Mouse (Mus musculus): ENCODE results near the gene Adcy5. TPM values are rescaled to one million over a fixed set of nuclear protein-coding genes. Genes with fewer than 3 reads are reported as not detected.

The Adcy5 gene
- total and polyA plus RNA-seq, 2 experiments from 2014 or later: 11.3 to 81.4 TPM

DNA sequence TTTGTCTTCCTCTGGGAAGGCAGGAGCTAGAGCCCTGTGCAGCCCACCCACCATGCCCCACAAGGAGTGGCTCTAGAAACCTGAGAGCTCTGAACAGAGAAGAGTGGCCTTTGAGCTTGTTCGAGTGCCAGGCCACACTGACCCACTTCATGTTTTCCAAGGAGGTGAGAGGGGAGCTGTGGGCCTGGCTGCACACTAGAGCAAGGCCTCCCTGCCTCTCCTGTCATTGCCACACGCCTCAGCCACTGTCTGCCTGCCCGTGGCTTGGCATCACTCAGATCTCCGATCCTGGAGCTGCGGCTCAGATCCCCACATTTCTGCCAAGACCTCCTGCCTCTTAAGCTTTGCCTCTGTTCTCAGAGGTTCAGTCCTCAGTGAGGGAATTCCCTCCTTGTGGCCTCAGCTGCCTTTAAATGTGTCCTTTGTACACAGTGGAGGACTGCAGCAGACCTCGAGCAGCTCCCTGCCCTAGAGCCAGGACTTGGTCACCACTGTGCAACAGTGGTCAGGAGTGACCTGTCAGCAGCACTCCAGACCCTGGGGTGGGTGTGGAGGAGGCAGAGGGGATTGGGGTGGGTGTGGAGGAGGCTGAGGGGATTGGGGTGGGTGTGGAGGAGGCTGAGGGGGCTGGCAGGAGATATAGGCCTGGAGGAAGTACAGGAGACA is 62.3 kb downstream of the Adcy5 start:
- peaks cover 48% of the 10 kb centered on the region for H3K4me1 ChIP-seq (ENCODE audit: control insufficient read depth, insufficient read depth)

GRCm38 (mm10) chr16:35220412-35220811 is 65.7 kb downstream of the Adcy5 start:
- Histone ChIP-seq H3K36me3 (replicated peaks; ENCODE audit: control insufficient read depth, insufficient read depth, low read length) (no peaks in the 10 kb centered on the region), H3K9ac (replicated peaks; ENCODE audit: low read depth, low read length) (no peak overlapping the region), H3K4me3 (ENCODE audit: low read depth, low read length) (no peak overlapping the region), H3K4me2 (ENCODE audit: low read depth, low read length) (no peak overlapping the region), H3K27ac (ENCODE audit: low read depth) (peak overlapping the region; percentile 22; the same call in 1 of the 2 replicates), H3K27me3 (ENCODE audit: control insufficient read depth, insufficient read depth, low read length) (no peaks in the 10 kb centered on the region), H3K4me1 (ENCODE audit: control insufficient read depth, insufficient read depth) (peaks cover 68% of the 10 kb centered on the region), H3K9me3 (replicated peaks; ENCODE audit: control insufficient read depth, low read length) (no peaks in the 10 kb centered on the region)
- ATAC-seq (ENCODE audit: insufficient read depth, low read depth) (no peak), DNase-seq (ENCODE audit: low spot score) (no peak)
- TF ChIP-seq EP300 (IDR thresholded peaks at IDR 0.05; ENCODE audit: low read depth) (no peak), CTCF (IDR thresholded peaks at IDR 0.05; ENCODE audit: low read depth) (no peak)
- 74% methylated on average over 5 of the region's 5 CpGs for WGBS

More for the DNA sequence above, 62.3 kb downstream of the Adcy5 start:
- Histone ChIP-seq H3K4me3 (ENCODE audit: low read depth, low read length) (no peak overlapping the region), H3K27me3 (ENCODE audit: control insufficient read depth, insufficient read depth, low read length) (no peaks in the 10 kb centered on the region), H3K4me2 (ENCODE audit: low read depth, low read length) (no peak overlapping the region), H3K27ac (ENCODE audit: low read depth) (peak overlapping the region; percentile 100), H3K9me3 (replicated peaks; ENCODE audit: control insufficient read depth, low read length) (no peaks in the 10 kb centered on the region), H3K9ac (replicated peaks; ENCODE audit: low read depth, low read length) (peak overlapping the region; percentile 37; the same call in 1 of the 2 replicates), H3K36me3 (replicated peaks; ENCODE audit: control insufficient read depth, insufficient read depth, low read length) (no peaks in the 10 kb centered on the region)
- DNase-seq (ENCODE audit: low spot score) (no peak), ATAC-seq (ENCODE audit: insufficient read depth, low read depth) (no peak)
- WGBS: 21% methylated on average over 6 of the region's 6 CpGs
- TF ChIP-seq CTCF (IDR thresholded peaks at IDR 0.05; ENCODE audit: low read depth) (no peak), EP300 (IDR thresholded peaks at IDR 0.05; ENCODE audit: low read depth) (no peak)

DNA sequence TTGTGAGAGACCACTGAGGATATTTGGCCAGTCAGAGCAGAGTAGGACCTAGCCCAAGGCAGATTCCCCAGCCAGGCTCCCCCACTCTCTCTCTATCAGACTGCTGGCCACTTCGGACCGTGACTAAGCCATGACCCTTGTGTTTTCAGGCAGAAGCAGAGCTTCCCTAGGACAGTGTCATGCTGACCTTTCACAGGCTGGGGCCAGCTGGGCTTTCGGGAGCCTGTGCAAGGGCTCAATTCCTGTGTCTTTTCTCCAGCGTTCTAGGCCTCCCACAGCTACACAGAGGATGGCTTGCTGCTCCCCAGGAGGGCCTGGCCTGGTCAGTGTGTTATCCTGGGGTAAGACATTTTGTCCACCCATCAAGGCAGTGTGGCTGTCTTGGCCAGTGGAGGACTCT is 66.9 kb downstream of the Adcy5 start:
- no peaks in the 10 kb centered on the region for H3K27me3 ChIP-seq (ENCODE audit: control insufficient read depth, insufficient read depth, low read length)
- H3K4me3 ChIP-seq (ENCODE audit: low read depth, low read length): no peak overlapping the region
- H3K27ac ChIP-seq (ENCODE audit: low read depth): peak overlapping the region; percentile 89
- H3K4me2 ChIP-seq (ENCODE audit: low read depth, low read length): no peak overlapping the region
- 0 out of 2 replicates have a peak overlapping the region, but pooled peaks have one; percentile 26 for H3K9ac ChIP-seq (replicated peaks; ENCODE audit: low read depth, low read length)
- 49% methylated on average over 4 of the region's 4 CpGs for WGBS
- no peaks in the 10 kb centered on the region for H3K9me3 ChIP-seq (replicated peaks; ENCODE audit: control insufficient read depth, low read length)
- peaks cover 67% of the 10 kb centered on the region for H3K4me1 ChIP-seq (ENCODE audit: control insufficient read depth, insufficient read depth)
- TF ChIP-seq EP300 (IDR thresholded peaks at IDR 0.05; ENCODE audit: low read depth) (no peak), CTCF (IDR thresholded peaks at IDR 0.05; ENCODE audit: low read depth) (no peak)
- no peaks in the 10 kb centered on the region for H3K36me3 ChIP-seq (replicated peaks; ENCODE audit: control insufficient read depth, insufficient read depth, low read length)
- no peak for DNase-seq (ENCODE audit: low spot score)
- no peak for ATAC-seq (ENCODE audit: insufficient read depth, low read depth)

- no peaks in the 10 kb centered on the region for H3K27me3 ChIP-seq (ENCODE audit: control insufficient read depth, insufficient read depth, low read length)
- H3K4me3 ChIP-seq (ENCODE audit: low read depth, low read length): no peak overlapping the region
- no peak for TF ChIP-seq EP300 (IDR thresholded peaks at IDR 0.05; ENCODE audit: low read depth)
- TF ChIP-seq CTCF (IDR thresholded peaks at IDR 0.05; ENCODE audit: low read depth): no peak
- H3K4me1 ChIP-seq (ENCODE audit: control insufficient read depth, insufficient read depth): peaks cover 78% of the 10 kb centered on the region
- no peak for DNase-seq (ENCODE audit: low spot score)
- no peaks in the 10 kb centered on the region for H3K36me3 ChIP-seq (replicated peaks; ENCODE audit: control insufficient read depth, insufficient read depth, low read length)
- peak; percentile 53 for ATAC-seq (ENCODE audit: insufficient read depth, low read depth)
- H3K4me2 ChIP-seq (ENCODE audit: low read depth, low read length): peak overlapping the region; percentile 26
- H3K27ac ChIP-seq (ENCODE audit: low read depth): peak overlapping the region; percentile 89
- 30% methylated on average over 4 of the region's 4 CpGs for WGBS
- no peaks in the 10 kb centered on the region for H3K9me3 ChIP-seq (replicated peaks; ENCODE audit: control insufficient read depth, low read length)
- peak overlapping the region; percentile 28; the same call in 1 of the 2 replicates for H3K9ac ChIP-seq (replicated peaks; ENCODE audit: low read depth, low read length)
Measured at GRCm38 (mm10) chr16:35223930-35224329, 69.3 kb downstream of the Adcy5 start.

DNA sequence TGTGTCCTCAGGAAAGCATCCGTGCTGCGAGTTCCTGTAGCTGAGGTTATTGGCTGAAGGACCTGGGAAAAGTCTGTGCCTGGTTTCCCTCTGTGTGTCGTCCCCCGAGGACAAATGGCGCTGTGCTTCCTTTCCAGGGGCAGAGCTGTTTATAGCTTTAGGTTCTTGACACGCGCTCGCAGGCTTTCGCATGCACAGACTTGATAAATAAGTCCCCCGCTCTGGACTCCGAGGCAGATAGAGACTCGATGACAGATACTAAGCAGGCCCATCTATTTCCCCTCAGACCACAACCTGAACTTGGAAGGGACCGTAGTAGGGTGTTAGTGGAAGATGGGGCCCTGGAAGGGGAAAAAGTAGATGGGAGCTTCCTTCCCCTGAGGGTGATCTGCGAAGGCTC is 70.0 kb downstream of the Adcy5 start:
- peak; percentile 79 for DNase-seq (ENCODE audit: low spot score)

More for the DNA sequence above, 70.0 kb downstream of the Adcy5 start:
- peak overlapping the region; percentile 26 for H3K4me2 ChIP-seq (ENCODE audit: low read depth, low read length)
- peak overlapping the region; percentile 89 for H3K27ac ChIP-seq (ENCODE audit: low read depth)
- peaks cover 86% of the 10 kb centered on the region for H3K4me1 ChIP-seq (ENCODE audit: control insufficient read depth, insufficient read depth)
- no peaks in the 10 kb centered on the region for H3K9me3 ChIP-seq (replicated peaks; ENCODE audit: control insufficient read depth, low read length)
- 13% methylated on average over 14 of the region's 14 CpGs for WGBS
- peak; percentile 95 for TF ChIP-seq EP300 (IDR thresholded peaks at IDR 0.05; ENCODE audit: low read depth)
- no peak for TF ChIP-seq CTCF (IDR thresholded peaks at IDR 0.05; ENCODE audit: low read depth)
- H3K36me3 ChIP-seq (replicated peaks; ENCODE audit: control insufficient read depth, insufficient read depth, low read length): no peaks in the 10 kb centered on the region
- ATAC-seq (ENCODE audit: insufficient read depth, low read depth): peak; percentile 74
- H3K9ac ChIP-seq (replicated peaks; ENCODE audit: low read depth, low read length): no peak overlapping the region; the same call in 1 of the 2 replicates
- no peak overlapping the region for H3K4me3 ChIP-seq (ENCODE audit: low read depth, low read length)
- no peaks in the 10 kb centered on the region for H3K27me3 ChIP-seq (ENCODE audit: control insufficient read depth, insufficient read depth, low read length)

Data from heart, postnatal 0 days (tissue).